In genomic region chr2:78253601-78254097, GRCm38 (mm10) we compare ENCODE assay signal across 18 mouse cellular contexts.
"Had no signal": no experiment of that assay in that cellular context is flagged by ENCODE, and none has a peak within 500 bp of the region (broad histone marks: within the 10 kb centered on the region; RNA-seq: fewer than 3 reads in every experiment).

No protein-coding gene starts in this region.

- H3K4me2 ChIP-seq: lung, embryonic 14.5 days; midbrain, embryonic 12.5 days; neural tube, embryonic 13.5 days; neural tube, embryonic 15.5 days had no signal

- DNase-seq: lung, embryonic 14.5 days; lung, postnatal 10 days; lung, postnatal 4 days; midbrain, embryonic 14.5 days; retina, postnatal 1 day; right cerebral cortex, adult 18-20 months; right cerebral cortex, postnatal 25 days; right cerebral cortex, postnatal 4 days; spleen, adult 18-20 months; thymus, adult 18-20 months; thymus, postnatal 14 days; thymus, postnatal 36 days had no signal

- ATAC-seq: midbrain, embryonic 16.5 days had no signal

- H3K36me3 ChIP-seq: midbrain, embryonic 10.5 days; midbrain, embryonic 12.5 days; neural tube, embryonic 13.5 days; neural tube, embryonic 15.5 days had no signal

- H3K9me3 ChIP-seq: midbrain, embryonic 10.5 days; midbrain, embryonic 12.5 days; neural tube, embryonic 13.5 days; neural tube, embryonic 15.5 days had no signal

- H3K9ac ChIP-seq: lung, embryonic 14.5 days; midbrain, embryonic 12.5 days; neural tube, embryonic 13.5 days; neural tube, embryonic 15.5 days had no signal

- H3K4me1 ChIP-seq: midbrain, embryonic 10.5 days; midbrain, embryonic 12.5 days; neural tube, embryonic 13.5 days; neural tube, embryonic 15.5 days had no signal

- H3K27me3 ChIP-seq: midbrain, embryonic 12.5 days; neural tube, embryonic 13.5 days; neural tube, embryonic 15.5 days had no signal

- H3K27ac ChIP-seq: midbrain, embryonic 10.5 days; midbrain, embryonic 12.5 days; neural tube, embryonic 13.5 days; neural tube, embryonic 15.5 days had no signal

- H3K4me3 ChIP-seq: midbrain, embryonic 10.5 days; midbrain, embryonic 12.5 days; myocyte; neural tube, embryonic 13.5 days; neural tube, embryonic 15.5 days had no signal
